Mouse (Mus musculus) brain, embryonic 14.5 days (tissue): ENCODE measurements at regions not wholly inside any gene's neighbourhood (a gene's known extent, or its start where the extent isn't known, plus 50 kb on each side); places are given as distances from the start of the nearest gene placed in this dataset.

Experiments used
- CTCF ChIP-seq: fragments of 200-500 bp; IDR thresholded peaks from 2 replicates; pipeline ENCODE4 v1.5.1; 2012; ENCODE audit warnings: inconsistent platforms, mild to moderate bottlenecking, moderate library complexity, borderline replicate concordance; ENCODE audit not compliant: insufficient read depth, insufficient read length; ENCODE audit errors: extremely low read depth
- POLR2A ChIP-seq: fragments of 200-500 bp; IDR thresholded peaks from 2 replicates; pipeline ENCODE4 v1.6.1; 2012; ENCODE audit warnings: mild to moderate bottlenecking, inconsistent platforms, borderline replicate concordance; ENCODE audit not compliant: poor library complexity, insufficient read depth, insufficient read length, severe bottlenecking; ENCODE audit errors: extremely low read depth

- no peak for TF ChIP-seq POLR2A
- no peak for TF ChIP-seq CTCF
These were observed 359.8 kb upstream of the Gm15217 start for GRCm38 (mm10) chr14:46019240-46020025.
